Mouse (Mus musculus): ENCODE data around the gene Plxna2. TPM values are rescaled to one million over a fixed set of nuclear protein-coding genes. Genes with fewer than 3 reads are reported as not detected.
A peak's percentile ranks its signal among the peaks of the same experiment; 100 is the strongest.

Gene Plxna2
- total and polyA plus RNA-seq, 3 experiments, result under 0.01 to 0.03 TPM; not detected in 1

DNA sequence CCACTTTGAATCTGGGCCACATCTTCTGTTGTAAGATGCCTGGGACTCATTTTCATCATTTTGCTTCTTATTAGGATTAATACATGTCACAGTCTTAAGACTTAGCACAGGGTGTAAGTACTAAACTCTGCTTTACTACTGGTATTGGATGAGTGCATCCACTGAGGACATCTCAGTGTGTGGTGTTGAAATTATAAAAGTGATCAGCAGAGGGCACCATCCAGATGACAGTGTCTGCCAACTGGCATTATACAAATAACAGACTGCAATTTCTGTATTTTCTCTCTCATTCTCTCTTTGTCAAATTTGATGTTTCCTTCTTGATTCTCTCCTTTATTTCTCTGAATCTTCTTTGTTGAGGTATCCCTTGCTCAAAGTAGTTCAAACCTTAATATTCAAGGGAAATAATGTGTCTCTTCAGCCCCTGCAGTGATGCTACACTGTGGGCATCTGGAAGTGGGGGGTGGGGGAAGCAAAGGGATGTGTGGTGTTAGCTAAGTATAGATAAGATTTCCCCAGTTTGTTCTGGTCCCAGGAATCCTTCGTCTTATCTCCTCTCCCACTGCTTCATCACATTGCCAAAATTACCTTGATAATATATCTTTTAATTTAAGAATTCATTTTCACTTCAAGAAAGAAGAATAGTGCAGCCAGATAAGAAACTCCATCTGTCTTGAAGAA lies 221.4 kb downstream of the Plxna2 start:
- Histone ChIP-seq H3K4me1 (ENCODE audit: control insufficient read depth in 1 of 2, insufficient read depth in 2 of 2, low read length in 2 of 2) (peaks cover 0 to 8% of the 10 kb centered on the region in 2 experiments; a peak in 3 of 4 replicates), H3K27me3 (ENCODE audit: control insufficient read depth in 1 of 2, insufficient read depth in 2 of 2, low read length in 2 of 2) (no peaks in the 10 kb centered on the region), H3K36me3 (ENCODE audit: control insufficient read depth in 1 of 2, insufficient read depth in 2 of 2, low read length in 2 of 2) (peaks cover 0 to 7% of the 10 kb centered on the region in 2 experiments; a peak in 2 of 4 replicates), H3K4me3 (ENCODE audit: control insufficient read depth in 1 of 2, insufficient read depth in 1 of 2, low read depth in 2 of 2, low read length in 2 of 2) (no peak overlapping the region), H3K79me2 (ENCODE audit: control insufficient read depth, insufficient read depth, low read length, poor library complexity) (no peaks in the 10 kb centered on the region), H3K27ac (ENCODE audit: control insufficient read depth, low read depth, low read length) (no peak overlapping the region), H3K9me3 (replicated peaks; ENCODE audit: insufficient read depth, low read length) (no peaks in the 10 kb centered on the region), H3K9ac (ENCODE audit: control insufficient read depth, low read depth, low read length, poor library complexity, severe bottlenecking) (no peak overlapping the region)
- TF ChIP-seq GABPA (IDR thresholded peaks at IDR 0.05; ENCODE audit: low read depth, low read length) (no peak), GATA1 (IDR thresholded peaks at IDR 0.05; ENCODE audit: low read depth, low read length) (peak; percentile 48; the same call in 1 of the 2 replicates), CTCF (IDR thresholded peaks at IDR 0.05 in 2 of 3, conservative IDR thresholded peaks at IDR 0.05 in 1 of 3; ENCODE audit: control insufficient read depth in 1 of 3, insufficient read depth in 1 of 3, low read depth in 2 of 3, low read length in 3 of 3, poor library complexity in 1 of 3, severe bottlenecking in 1 of 3) (peak; percentile 34 to 81 (median 74)), ZC3H11A (IDR thresholded peaks at IDR 0.05; ENCODE audit: low read depth, low read length) (peak; percentile 71), BHLHE40 (IDR thresholded peaks at IDR 0.05; ENCODE audit: borderline replicate concordance, low read depth, low read length) (no peak), RAD21 (IDR thresholded peaks at IDR 0.05; ENCODE audit: low read depth, low read length) (peak; percentile 64), EP300 (IDR thresholded peaks at IDR 0.05; ENCODE audit: low read depth in 1 of 2, low read length in 2 of 2) (peak in 1 of 2 experiments; percentile 42; a peak in 1 of 4 replicates), SMC3 (IDR thresholded peaks at IDR 0.05; ENCODE audit: low read depth, low read length) (peak; percentile 91)
- peak; percentile 72 for DNase-seq (ENCODE audit: low read depth, low spot score)

DNA sequence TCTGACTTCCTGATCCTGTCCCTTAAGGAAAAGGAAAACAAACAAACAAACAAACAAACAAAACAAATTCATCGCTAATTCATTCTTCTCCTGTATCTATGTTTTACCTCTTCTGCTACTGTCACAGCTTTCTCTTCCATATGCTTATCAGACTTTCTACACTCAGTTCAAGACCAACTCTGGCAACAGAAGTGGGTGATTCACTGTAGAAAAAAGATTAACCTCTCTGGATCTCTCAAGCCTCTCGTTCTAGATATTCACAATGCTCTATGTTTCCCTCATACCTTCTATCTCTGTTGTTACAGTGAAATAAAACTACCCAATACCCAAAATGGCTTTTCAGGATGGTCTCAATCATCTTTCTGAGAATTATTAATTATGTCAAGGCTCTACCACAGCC lies 225.0 kb downstream of the Plxna2 start:
- TF ChIP-seq ETS1 (IDR thresholded peaks at IDR 0.05; ENCODE audit: low read depth, low read length), result 0 out of 2 replicates have a peak, but pooled peaks have one; percentile 17
- no peak for TF ChIP-seq ZNF384 (IDR thresholded peaks at IDR 0.05; ENCODE audit: low read depth, low read length)
- peak; percentile 58 for TF ChIP-seq GATA1 (IDR thresholded peaks at IDR 0.05; ENCODE audit: low read depth, low read length)
- no peak for TF ChIP-seq SMC3 (IDR thresholded peaks at IDR 0.05; ENCODE audit: low read depth, low read length)
- TF ChIP-seq NRF1 (IDR thresholded peaks at IDR 0.05; ENCODE audit: insufficient read depth, low read depth, low read length, poor library complexity, severe bottlenecking), result no peak
- no peak for TF ChIP-seq MAFK (IDR thresholded peaks at IDR 0.05; ENCODE audit: borderline replicate concordance, low read depth, low read length)
- TF ChIP-seq TBP (IDR thresholded peaks at IDR 0.05; ENCODE audit: low read depth, low read length), result no peak
- TF ChIP-seq ELF1 (IDR thresholded peaks at IDR 0.05; ENCODE audit: low read depth, low read length), result no peak
- TF ChIP-seq TAL1 (IDR thresholded peaks at IDR 0.05; ENCODE audit: low read length), result no peak; the same call in 1 of the 2 replicates
- no peak for TF ChIP-seq KAT2A (conservative IDR thresholded peaks at IDR 0.05; ENCODE audit: low read depth, low read length)
- TF ChIP-seq RCOR1 (IDR thresholded peaks at IDR 0.05; ENCODE audit: low read depth, low read length), result no peak
- TF ChIP-seq EP300 (IDR thresholded peaks at IDR 0.05; ENCODE audit: low read depth in 1 of 2, low read length in 2 of 2), result peak; percentile 66 to 70
- H3K4me3 ChIP-seq (ENCODE audit: control insufficient read depth in 1 of 2, insufficient read depth in 1 of 2, low read depth in 2 of 2, low read length in 2 of 2), result no peak overlapping the region
- H3K4me1 ChIP-seq (ENCODE audit: control insufficient read depth in 1 of 2, insufficient read depth in 2 of 2, low read length in 2 of 2), result peaks cover 6 to 17% of the 10 kb centered on the region in 2 experiments
- no peak overlapping the region for H3K9ac ChIP-seq (ENCODE audit: control insufficient read depth, low read depth, low read length, poor library complexity, severe bottlenecking)
- peaks cover 0 to 14% of the 10 kb centered on the region in 2 experiments; a peak in 2 of 4 replicates for H3K36me3 ChIP-seq (ENCODE audit: control insufficient read depth in 1 of 2, insufficient read depth in 2 of 2, low read length in 2 of 2)
- H3K27me3 ChIP-seq (ENCODE audit: control insufficient read depth in 1 of 2, insufficient read depth in 2 of 2, low read length in 2 of 2), result no peaks in the 10 kb centered on the region
- H3K9me3 ChIP-seq (replicated peaks; ENCODE audit: insufficient read depth, low read length), result no peaks in the 10 kb centered on the region
- no peak overlapping the region for H3K27ac ChIP-seq (ENCODE audit: control insufficient read depth, low read depth, low read length)
- H3K79me2 ChIP-seq (ENCODE audit: control insufficient read depth, insufficient read depth, low read length, poor library complexity), result no peaks in the 10 kb centered on the region
- DNase-seq (ENCODE audit: low read depth, low spot score), result peak; percentile 61

All from MEL (cell line).